Mouse (Mus musculus) liver, embryonic 14.5 days (tissue): Measurements from ENCODE around the gene Rgs21.

Experiments
- CTCF ChIP-seq: IDR thresholded peaks from 2 replicates; pipeline ENCODE4 v1.5.1; 2016; ENCODE audit warnings: antibody characterized with exemption, low read depth, control low read depth
- EP300 ChIP-seq: IDR thresholded peaks from 2 replicates; pipeline ENCODE4 v1.6.1; 2016; ENCODE audit warnings: antibody characterized with exemption, low read depth

GRCm38 (mm10) chr1:144502241-144502640 is 65.2 kb downstream of the Rgs21 start:
- TF ChIP-seq CTCF (no peak), EP300 (no peak)
